Mouse (Mus musculus) subcutaneous adipose tissue, adult 2 months (tissue): Measurements from ENCODE around the gene Msl3l2. TPM values are rescaled to one million over a fixed set of nuclear protein-coding genes. Genes with fewer than 3 reads are reported as not detected.

Source experiments
- polyA plus RNA-seq: library from polyadenylated mRNA; depleted of rRNA; stranded (reverse); fragments of >200 nt; gene quantifications from 2 replicates; pipeline ENCODE4 v1.2.3, GENCODE M21; 2012; ENCODE audit warnings: low replicate concordance; rRNA removed

The Msl3l2 gene
- polyA plus RNA-seq = 4.4 and 9.6 TPM in 2 replicates

GRCm38 (mm10) chr10:56106333-56106995 is at the start of gene Msl3l2:
Gene Msl3l2, plus strand, starts transcription at chr10:56106917.

Other genes with a start within 250 kb of the Msl3l2 start
- 1.6 and 2.0 TPM in 2 replicates for gene Tbc1d32, start 121.8 kb downstream of the Msl3l2 start, polyA plus RNA-seq